Comparison of ENCODE assay signal across 14 mouse cellular contexts in genomic region chr19:24699910-24700309, GRCm38 (mm10). TPM values are rescaled to one million over a fixed set of nuclear protein-coding genes. Genes with fewer than 3 reads are reported as not detected.
DNase-seq lines count a peak whose midpoint lies in the region; ATAC-seq and TF ChIP-seq lines count a peak whose summit lies in the region.
"Had no signal": no experiment of that assay in that cellular context is flagged by ENCODE, and none has a peak within 500 bp of the region (broad histone marks: within the 10 kb centered on the region; RNA-seq: fewer than 3 reads in every experiment).

No protein-coding gene starts in this region.

- DNase-seq in CD4-positive, CD25-positive, alpha-beta regulatory T cell, adult 2 months (ENCODE audit: low read depth, low spot score), result peak; percentile 15
- peak; percentile 25 for DNase-seq in hindbrain, embryonic 11.5 days (ENCODE audit: low spot score)
- no peak for DNase-seq in hindbrain, embryonic 10.5 days (ENCODE audit: low spot score)
- peak; percentile 45 for DNase-seq in midbrain, embryonic 14.5 days
- no peak for DNase-seq in stomach, postnatal 0 days (ENCODE audit: low spot score)
- no peak for DNase-seq in cerebellum, adult 11-12 months
- DNase-seq: cerebellum, adult 8-10 months; thymus, postnatal 25 days had no signal

- no peaks in the 10 kb centered on the region for H3K27me3 ChIP-seq in hindbrain, embryonic 11.5 days (ENCODE audit: control insufficient read depth, insufficient read depth, low read length)
- no peaks in the 10 kb centered on the region for H3K27me3 ChIP-seq in hindbrain, embryonic 10.5 days (ENCODE audit: insufficient read depth, poor library complexity, severe bottlenecking)
- no peaks in the 10 kb centered on the region for H3K27me3 ChIP-seq in midbrain, embryonic 14.5 days (ENCODE audit: control insufficient read depth, insufficient read depth, low read length)
- peaks cover 3% of the 10 kb centered on the region; the same call in 1 of the 2 replicates for H3K27me3 ChIP-seq in midbrain, embryonic 13.5 days
- no peaks in the 10 kb centered on the region for H3K27me3 ChIP-seq in stomach, postnatal 0 days (ENCODE audit: control insufficient read depth, insufficient read depth, low read length)
- H3K27me3 ChIP-seq: intestine, embryonic 15.5 days; lung, embryonic 15.5 days had no signal

- H3K4me3 ChIP-seq in hindbrain, embryonic 11.5 days (ENCODE audit: low read depth, low read length), result no peak overlapping the region
- H3K4me3 ChIP-seq in hindbrain, embryonic 10.5 days, result no peak overlapping the region
- no peak overlapping the region for H3K4me3 ChIP-seq in midbrain, embryonic 14.5 days (replicated peaks; ENCODE audit: low read depth, low read length)
- H3K4me3 ChIP-seq in midbrain, embryonic 13.5 days (replicated peaks), result no peak overlapping the region
- no peak overlapping the region for H3K4me3 ChIP-seq in stomach, postnatal 0 days (ENCODE audit: low read depth, low read length)
- H3K4me3 ChIP-seq: intestine, embryonic 15.5 days; limb, embryonic 12.5 days; lung, embryonic 15.5 days; megakaryocyte, embryonic 14.5 days had no signal

- no peaks in the 10 kb centered on the region for H3K9me3 ChIP-seq in hindbrain, embryonic 11.5 days (ENCODE audit: control insufficient read depth, low read length)
- no peaks in the 10 kb centered on the region for H3K9me3 ChIP-seq in hindbrain, embryonic 10.5 days
- H3K9me3 ChIP-seq in midbrain, embryonic 14.5 days (ENCODE audit: control insufficient read depth, low read length), result no peaks in the 10 kb centered on the region
- H3K9me3 ChIP-seq in midbrain, embryonic 13.5 days, result no peaks in the 10 kb centered on the region
- no peaks in the 10 kb centered on the region for H3K9me3 ChIP-seq in stomach, postnatal 0 days (ENCODE audit: control insufficient read depth, low read length)
- H3K9me3 ChIP-seq: intestine, embryonic 15.5 days; limb, embryonic 12.5 days; lung, embryonic 15.5 days; megakaryocyte, embryonic 14.5 days had no signal

- TF ChIP-seq CTCF in stomach, postnatal 0 days (IDR thresholded peaks at IDR 0.05; ENCODE audit: low read depth), result peak; percentile 60

- no peak overlapping the region for H3K4me2 ChIP-seq in hindbrain, embryonic 11.5 days (replicated peaks; ENCODE audit: low read depth, low read length)
- H3K4me2 ChIP-seq in midbrain, embryonic 14.5 days (ENCODE audit: low read length), result no peak overlapping the region
- H3K4me2 ChIP-seq in midbrain, embryonic 13.5 days (replicated peaks), result no peak overlapping the region
- no peak overlapping the region for H3K4me2 ChIP-seq in stomach, postnatal 0 days (replicated peaks; ENCODE audit: low read depth)
- H3K4me2 ChIP-seq: intestine, embryonic 15.5 days; limb, embryonic 12.5 days; lung, embryonic 15.5 days had no signal

- H3K4me1 ChIP-seq in hindbrain, embryonic 11.5 days (replicated peaks; ENCODE audit: control insufficient read depth, insufficient read depth, low read length), result no peaks in the 10 kb centered on the region
- peaks cover 6% of the 10 kb centered on the region for H3K4me1 ChIP-seq in hindbrain, embryonic 10.5 days (replicated peaks)
- no peaks in the 10 kb centered on the region for H3K4me1 ChIP-seq in midbrain, embryonic 14.5 days (ENCODE audit: control insufficient read depth, insufficient read depth, low read length)
- H3K4me1 ChIP-seq in midbrain, embryonic 13.5 days (replicated peaks), result no peaks in the 10 kb centered on the region
- no peaks in the 10 kb centered on the region for H3K4me1 ChIP-seq in stomach, postnatal 0 days (replicated peaks; ENCODE audit: control insufficient read depth, insufficient read depth)
- H3K4me1 ChIP-seq: megakaryocyte, embryonic 14.5 days had no signal

- no peak overlapping the region for H3K27ac ChIP-seq in hindbrain, embryonic 11.5 days (ENCODE audit: low read depth, low read length)
- H3K27ac ChIP-seq in hindbrain, embryonic 10.5 days, result no peak overlapping the region
- no peak overlapping the region for H3K27ac ChIP-seq in midbrain, embryonic 14.5 days (replicated peaks; ENCODE audit: low read depth, low read length)
- no peak overlapping the region for H3K27ac ChIP-seq in midbrain, embryonic 13.5 days
- no peak overlapping the region for H3K27ac ChIP-seq in stomach, postnatal 0 days (replicated peaks)
- H3K27ac ChIP-seq: intestine, embryonic 15.5 days; limb, embryonic 12.5 days; lung, embryonic 15.5 days had no signal

- ATAC-seq in CD4-positive, CD25-positive, alpha-beta regulatory T cell, adult 4 months, result no peak
- no peak for ATAC-seq in hindbrain, embryonic 11.5 days (ENCODE audit: low FRiP score)
- no peak for ATAC-seq in midbrain, embryonic 14.5 days (ENCODE audit: low FRiP score, low TSS enrichment)
- ATAC-seq in midbrain, embryonic 13.5 days, result no peak
- ATAC-seq in stomach, postnatal 0 days (ENCODE audit: low FRiP score, low TSS enrichment), result no peak
- ATAC-seq: intestine, embryonic 15.5 days had no signal

- no peaks in the 10 kb centered on the region for H3K36me3 ChIP-seq in hindbrain, embryonic 11.5 days (ENCODE audit: control insufficient read depth, insufficient read depth, low read length)
- no peaks in the 10 kb centered on the region for H3K36me3 ChIP-seq in hindbrain, embryonic 10.5 days
- H3K36me3 ChIP-seq in midbrain, embryonic 14.5 days (ENCODE audit: control insufficient read depth, insufficient read depth, low read length), result no peaks in the 10 kb centered on the region
- no peaks in the 10 kb centered on the region for H3K36me3 ChIP-seq in midbrain, embryonic 13.5 days
- H3K36me3 ChIP-seq in stomach, postnatal 0 days (ENCODE audit: control insufficient read depth, insufficient read depth, low read length), result no peaks in the 10 kb centered on the region
- H3K36me3 ChIP-seq: intestine, embryonic 15.5 days; limb, embryonic 12.5 days; lung, embryonic 15.5 days had no signal

- no peak overlapping the region for H3K9ac ChIP-seq in hindbrain, embryonic 11.5 days (ENCODE audit: low read depth, low read length)
- no peak overlapping the region for H3K9ac ChIP-seq in midbrain, embryonic 14.5 days (replicated peaks; ENCODE audit: low read length)
- no peak overlapping the region for H3K9ac ChIP-seq in midbrain, embryonic 13.5 days (replicated peaks)
- no peak overlapping the region for H3K9ac ChIP-seq in stomach, postnatal 0 days (ENCODE audit: low read length)
- H3K9ac ChIP-seq: intestine, embryonic 15.5 days; limb, embryonic 12.5 days; lung, embryonic 15.5 days had no signal

- no peak for TF ChIP-seq EP300 in stomach, postnatal 0 days (optimal IDR thresholded peaks at IDR 0.05)

RNA-seq across cellular contexts. Expression of gene Tmem252, which starts 26.1 kb away (rescaled TPM):
- not detected for polyA plus RNA-seq in CD4-positive, CD25-positive, alpha-beta regulatory T cell, adult 4 months (2017; shearing (Covaris generic))
- polyA plus RNA-seq in hindbrain, embryonic 11.5 days (2014; fragmentation: Nextera tagmentation; extraction: Ambion mirVana), result 0.57 and 0.88 TPM in 2 replicates
- 0.25 and 0.35 TPM in 2 replicates for polyA plus RNA-seq in hindbrain, embryonic 10.5 days (2016; fragmentation: Nextera tagmentation; extraction: Ambion mirVana)
- 1.2 and 2.0 TPM in 2 replicates for polyA plus RNA-seq in midbrain, embryonic 14.5 days (2014; fragmentation: Nextera tagmentation; extraction: Ambion mirVana)
- 0.76 and 1.1 TPM in 2 replicates for polyA plus RNA-seq in midbrain, embryonic 13.5 days (2015; fragmentation: Nextera tagmentation; extraction: Ambion mirVana)
- polyA plus RNA-seq in stomach, postnatal 0 days (2015; fragmentation: Nextera tagmentation; extraction: Ambion mirVana), result 5.8 and 6.1 TPM in 2 replicates

Comparison
In these comparisons a context has a peak if more than half of its experiments do, and no peak if none do; other contexts are left out.
1. DNase-seq: peak in CD4-positive, CD25-positive, alpha-beta regulatory T cell, adult 2 months (single experiment), hindbrain, embryonic 11.5 days (single experiment) and midbrain, embryonic 14.5 days (single experiment); none in hindbrain, embryonic 10.5 days (single experiment), stomach, postnatal 0 days (single experiment) and cerebellum, adult 11-12 months (single experiment).